Mouse (Mus musculus) kidney, adult 18-20 months (tissue): Measurements from ENCODE around the gene Cnn1.
"Not testable (repeated sequence)": the region's sequence is repeated elsewhere in the genome, so short reads cannot be mapped to it uniquely, and the experiment has no call there.

Source experiments
- DNase-seq: peaks from one replicate; pipeline ENCODE4 v3.0.0; 2021

Cnn1 gene

DNA sequence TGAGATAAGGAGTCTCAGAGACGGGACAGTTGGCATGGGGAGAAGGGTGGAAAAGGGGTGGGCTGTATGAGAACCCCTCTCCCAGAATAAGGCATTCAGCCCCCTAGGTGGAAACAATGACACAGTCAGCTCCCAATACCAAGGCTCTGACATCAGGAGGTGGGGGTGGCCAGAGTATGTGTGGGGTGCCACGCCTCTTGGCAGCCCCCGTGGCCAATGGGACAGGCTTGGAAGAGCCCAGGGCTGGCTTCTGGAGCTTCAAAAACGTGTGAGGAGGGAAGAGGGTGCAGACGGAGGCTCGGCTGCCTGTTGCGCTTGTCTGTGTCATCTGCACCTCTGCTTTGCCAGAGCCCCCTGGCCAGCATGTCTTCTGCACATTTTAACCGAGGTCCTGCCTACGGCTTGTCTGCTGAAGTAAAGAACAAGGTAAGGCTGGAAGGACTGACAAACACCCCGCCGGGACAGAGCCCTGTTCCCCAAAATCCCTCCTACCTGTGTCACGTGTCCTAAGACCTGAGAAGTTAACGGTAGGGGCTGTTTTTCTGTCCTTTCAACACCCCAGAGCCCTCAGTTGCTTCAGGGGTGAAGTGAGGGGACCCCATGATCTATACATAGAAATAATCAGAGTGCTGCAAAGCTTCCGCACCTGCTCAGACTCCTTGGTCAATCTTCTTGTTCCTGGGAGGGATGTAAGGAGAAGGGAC lies at the start of gene Cnn1:
Gene Cnn1, plus strand, starts transcription at position 224 of the 704 bp plus-strand sequence.
- no peak for DNase-seq

DNA sequence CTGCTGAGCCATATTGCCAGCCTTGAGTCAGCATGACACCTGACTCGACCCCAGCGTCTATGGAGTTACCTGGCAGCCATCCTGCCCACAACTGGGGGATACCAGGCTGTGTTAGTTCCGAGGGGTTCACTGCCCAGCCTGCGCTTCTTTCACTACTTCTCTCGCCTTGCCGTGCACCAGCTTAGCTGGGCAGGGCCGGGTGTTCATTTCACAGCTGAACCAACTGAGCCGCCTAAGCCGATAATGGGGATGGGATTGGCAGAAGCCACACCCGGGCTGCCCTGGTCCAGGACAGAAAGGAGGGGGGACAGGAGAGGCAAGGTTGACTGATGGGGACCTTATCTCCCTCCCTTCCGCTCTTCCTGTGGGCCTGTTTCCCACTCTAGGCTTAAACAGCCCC lies 49.7 kb upstream of the Cnn1 start:
- no peak for DNase-seq

DNA sequence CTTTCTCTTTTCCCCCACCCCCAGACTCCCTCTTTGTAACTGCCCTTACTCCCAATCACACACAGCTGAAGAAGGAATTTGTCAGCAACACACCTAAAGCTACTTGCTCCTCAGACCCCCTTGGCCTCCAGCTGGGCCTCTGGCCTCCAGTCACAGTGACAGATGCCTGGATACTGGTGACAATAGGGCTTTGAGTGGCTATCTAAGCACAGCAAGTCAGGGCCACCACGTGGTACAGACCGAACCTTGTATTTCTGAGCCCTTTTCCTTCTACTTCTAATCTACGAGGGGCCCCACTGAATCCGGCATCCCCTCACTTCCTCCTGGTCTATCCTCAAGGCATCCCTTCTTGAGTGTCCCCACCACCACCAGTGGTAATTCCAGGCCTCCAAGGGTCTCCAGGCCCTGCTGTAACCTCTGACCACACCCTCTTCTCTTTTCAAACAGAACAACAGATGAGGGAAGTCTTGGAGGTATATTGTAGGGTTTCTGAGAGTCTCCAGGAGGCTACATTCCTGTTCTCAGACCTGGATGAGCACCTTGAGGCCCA lies 49.2 kb upstream of the Cnn1 start:
- no peak for DNase-seq

- peak; percentile 68 for DNase-seq
Observed at GRCm38 (mm10) chr9:22050351-22050889, 48.6 kb upstream of the Cnn1 start.

- no peak for DNase-seq
Observed at GRCm38 (mm10) chr9:22051161-22051957, 47.7 kb upstream of the Cnn1 start.

DNA sequence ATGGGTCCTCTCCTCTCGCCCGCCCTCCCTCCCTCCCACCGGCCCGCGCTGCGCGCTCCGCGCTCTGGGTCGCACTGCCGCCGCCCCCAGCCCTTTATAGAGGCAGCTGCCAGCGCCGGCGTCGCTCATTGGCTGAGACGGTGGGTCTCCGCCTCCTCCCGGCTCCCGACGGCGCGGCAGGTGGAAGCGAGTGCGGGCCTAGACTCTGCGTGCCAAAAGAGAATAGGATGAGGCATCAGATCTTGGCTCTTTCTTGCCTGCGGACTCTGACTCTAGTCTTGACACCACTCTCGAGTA lies 47.1 kb upstream of the Cnn1 start, which contains the start of gene Elavl3:
Gene Elavl3, minus strand, starts transcription at position 66 of the 297 bp plus-strand sequence.
- no peak for DNase-seq

- no peak for DNase-seq
Observed at GRCm38 (mm10) chr9:22053657-22054056, 45.4 kb upstream of the Cnn1 start.

DNA sequence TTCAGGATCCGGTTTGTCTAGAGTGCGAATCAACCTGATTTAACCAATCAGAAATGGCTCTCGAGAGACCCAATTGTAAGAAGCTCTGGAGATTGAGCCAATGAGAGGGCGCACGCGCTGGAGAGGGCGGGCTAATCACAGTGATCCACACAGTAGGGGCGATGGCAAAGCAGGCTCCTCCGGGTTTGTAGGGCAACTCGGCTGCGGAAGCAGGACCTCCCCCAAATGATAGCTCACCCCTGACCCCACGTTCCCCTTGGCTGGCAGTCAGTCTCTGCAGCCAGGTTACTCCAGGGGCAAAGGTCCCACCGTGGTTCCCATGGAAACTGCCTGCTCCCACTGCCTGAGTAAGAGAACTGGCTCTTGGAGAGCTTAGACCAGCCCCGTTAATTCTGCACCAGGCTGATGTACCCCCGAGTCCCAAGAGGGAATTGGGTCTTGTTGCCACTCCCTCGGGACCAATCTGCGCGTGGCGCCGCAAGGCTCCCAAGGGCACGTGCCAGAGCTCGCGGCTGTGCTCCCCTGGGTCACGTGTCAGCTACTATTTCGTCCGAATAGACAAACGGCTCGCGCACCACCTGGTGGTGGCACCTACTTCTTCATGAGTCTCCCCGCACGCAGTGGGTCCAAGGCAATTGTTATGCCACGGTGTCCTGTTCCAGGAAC lies 44.5 kb upstream of the Cnn1 start:
- DNase-seq, result peak; percentile 76

GRCm38 (mm10) chr9:22055713-22056112 lies 43.3 kb upstream of the Cnn1 start:
- DNase-seq, result no peak

DNA sequence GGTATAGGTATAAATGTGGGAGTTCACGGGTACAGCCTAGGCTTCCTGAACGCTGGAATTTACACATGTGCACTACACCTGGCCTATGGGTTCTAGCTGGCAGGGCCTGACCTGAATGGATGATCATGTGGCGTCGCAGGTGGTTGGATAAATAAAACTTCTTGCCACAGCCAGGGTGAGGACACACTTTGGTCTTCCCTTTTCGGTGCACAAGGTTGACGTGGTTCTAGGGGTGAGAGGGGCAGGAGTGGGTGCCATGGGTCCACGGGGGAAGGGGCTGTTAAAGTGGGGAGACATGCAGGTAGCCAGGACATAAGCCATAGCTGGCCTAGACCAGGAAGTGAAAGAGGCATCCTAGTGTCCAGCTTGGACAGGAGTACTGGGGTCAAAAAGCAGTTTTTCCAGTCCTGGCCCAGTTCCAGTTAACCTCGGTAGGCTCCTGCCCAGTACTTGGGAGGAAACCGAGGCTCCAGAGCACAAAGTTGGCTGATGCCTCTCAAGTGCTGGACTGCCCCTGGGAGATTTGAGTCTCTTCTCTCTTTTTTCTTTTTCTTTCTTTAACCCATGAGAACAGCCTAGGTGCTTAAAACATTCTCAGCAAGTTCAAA lies 42.6 kb upstream of the Cnn1 start:
- peak; percentile 43 for DNase-seq

GRCm38 (mm10) chr9:22057031-22057517 lies 41.9 kb upstream of the Cnn1 start:
- DNase-seq, result no peak

- DNase-seq, result no peak
Observed at GRCm38 (mm10) chr9:22058011-22058424, 41.0 kb upstream of the Cnn1 start.

DNA sequence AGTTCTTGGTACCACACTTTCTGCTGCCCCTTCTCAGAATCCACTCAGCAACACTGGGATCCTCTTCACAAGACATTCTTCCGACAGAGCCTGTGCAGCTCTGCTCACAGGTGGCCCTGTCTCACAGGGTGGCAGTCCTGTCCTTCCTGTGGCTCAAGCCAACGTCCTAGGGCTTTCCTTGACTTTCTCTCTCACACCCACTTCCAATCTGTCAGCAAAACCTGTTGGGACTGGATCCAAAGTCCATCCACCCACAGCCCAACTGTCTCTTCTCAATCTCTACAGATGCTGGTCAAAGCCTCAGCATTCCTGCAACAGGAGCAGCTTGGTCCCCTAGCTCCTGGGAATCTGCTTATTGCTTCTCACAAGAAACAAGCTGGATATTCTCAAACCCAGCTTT lies 37.7 kb upstream of the Cnn1 start:
- DNase-seq, result no peak

DNA sequence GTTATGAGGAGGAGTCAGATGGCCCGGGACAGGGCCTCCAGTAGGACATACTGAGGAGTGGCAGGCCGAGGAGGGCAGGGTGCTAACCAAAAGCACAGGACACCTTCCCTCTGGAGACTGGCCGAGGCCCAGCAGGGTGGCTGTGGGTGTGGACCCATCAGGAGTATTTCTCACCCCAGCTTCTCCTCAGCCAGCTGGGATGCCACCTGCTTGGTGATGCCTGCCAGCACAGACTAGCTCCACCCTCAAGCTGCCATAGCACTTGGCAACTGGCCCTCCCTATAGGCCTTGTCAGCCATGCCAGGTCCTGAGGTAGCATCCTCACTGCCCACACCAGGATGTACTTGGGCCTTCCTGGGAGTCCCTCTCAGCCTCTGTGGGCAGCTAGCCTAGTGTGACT lies 34.7 kb upstream of the Cnn1 start:
- no peak for DNase-seq

- DNase-seq, result no peak
Observed at GRCm38 (mm10) chr9:22065642-22066041, 33.4 kb upstream of the Cnn1 start.

GRCm38 (mm10) chr9:22066433-22066832 lies 32.6 kb upstream of the Cnn1 start:
- DNase-seq, result peak; percentile 74

DNA sequence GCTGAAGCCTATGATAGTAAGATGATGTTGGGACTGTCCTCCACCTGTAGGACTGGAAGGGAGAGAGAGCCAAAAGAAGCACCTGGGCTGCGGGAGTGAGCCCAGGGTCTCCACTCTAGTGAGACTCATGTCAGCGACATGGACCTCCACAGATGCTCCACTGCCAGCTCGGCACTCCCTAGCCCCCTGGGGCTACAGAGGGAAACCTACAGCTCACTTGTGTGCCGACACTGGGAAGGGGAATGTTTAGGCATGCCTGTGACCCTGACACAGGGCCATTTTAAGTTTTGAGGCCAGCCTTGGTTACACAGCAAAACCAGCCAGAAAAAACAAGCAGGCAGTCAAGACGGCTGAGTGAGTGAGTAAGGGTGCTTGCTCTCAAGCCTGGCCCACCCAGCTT lies 31.8 kb upstream of the Cnn1 start:
- no peak for DNase-seq

DNA sequence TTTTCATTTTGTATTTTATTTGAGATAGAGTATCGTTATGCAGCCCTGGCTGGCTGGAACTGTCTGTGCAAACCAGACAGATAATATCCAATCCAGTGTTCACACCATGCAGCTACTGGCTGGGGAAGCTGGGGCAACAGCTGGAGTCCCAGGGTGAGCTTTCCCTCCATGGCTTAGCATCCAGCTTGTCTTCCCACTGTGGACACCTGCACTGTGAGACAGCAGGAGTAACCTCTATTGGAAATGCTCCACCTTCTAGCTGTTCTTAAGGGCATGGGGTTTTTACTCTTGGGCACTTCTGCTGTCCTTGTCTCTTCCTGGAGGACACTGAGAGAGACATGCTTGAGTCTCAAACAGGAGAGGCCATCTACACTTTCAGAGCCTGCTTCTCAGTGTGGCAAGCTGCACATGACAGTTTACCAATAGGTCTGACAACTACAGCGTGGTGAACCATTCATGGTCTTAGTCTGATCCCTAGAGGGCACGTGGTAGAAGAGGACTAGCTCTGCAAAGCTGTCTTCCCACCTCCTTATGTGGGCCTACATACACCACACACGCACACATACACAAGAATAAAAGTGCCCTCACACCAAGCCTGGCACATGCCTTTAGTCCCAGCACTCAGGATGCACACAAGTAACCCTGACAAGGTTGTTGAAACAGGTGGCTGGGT lies 29.0 kb upstream of the Cnn1 start:
- DNase-seq, result no peak

- peak; percentile 96 for DNase-seq
Observed at GRCm38 (mm10) chr9:22070791-22071573, 28.0 kb upstream of the Cnn1 start, which contains the start of the genes Gm49318 and Zfp653. Gene Gm49318, minus strand, starts transcription at chr9:22071259. Gene Zfp653, minus strand, starts transcription at chr9:22071376.

- no peak for DNase-seq
Observed at GRCm38 (mm10) chr9:22072276-22072675, 26.7 kb upstream of the Cnn1 start.

GRCm38 (mm10) chr9:22075778-22076177 lies 23.2 kb upstream of the Cnn1 start:
- not testable (repeated sequence) for DNase-seq
